In the genomic region with DNA sequence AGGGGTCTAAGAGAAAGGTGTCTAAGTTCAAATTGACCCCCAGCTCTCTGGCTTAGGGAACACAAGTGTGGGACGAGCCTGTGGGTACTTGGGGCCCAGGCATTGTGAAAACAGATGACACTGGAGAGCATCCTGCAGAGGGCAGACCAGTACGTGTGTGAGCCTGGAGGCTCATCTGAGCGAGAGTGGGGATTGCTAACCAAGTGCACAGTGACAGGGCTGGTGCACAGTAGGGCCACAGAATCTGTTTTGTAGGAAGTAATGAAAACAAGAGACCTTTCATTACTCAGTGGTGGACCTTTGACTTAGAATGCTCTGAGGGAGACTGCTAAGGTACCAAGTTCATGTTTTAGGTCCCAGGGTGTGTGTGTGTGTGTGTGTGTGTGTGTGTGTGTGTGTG, we compare ENCODE assay signal across 12 mouse cellular contexts. TPM values are rescaled to one million over a fixed set of nuclear protein-coding genes. Genes with fewer than 3 reads are reported as not detected.
DNase-seq lines count a peak whose midpoint lies in the region; ATAC-seq and TF ChIP-seq lines count a peak whose summit lies in the region.
"Had no signal": no experiment of that assay in that cellular context is flagged by ENCODE, and none has a peak within 500 bp of the region (broad histone marks: within the 10 kb centered on the region; RNA-seq: fewer than 3 reads in every experiment).

No protein-coding gene starts in this region.

- H3K27ac ChIP-seq in liver, embryonic 14.5 days, result no peak overlapping the region
- H3K27ac ChIP-seq in embryonic facial prominence, embryonic 11.5 days (replicated peaks; ENCODE audit: low read depth, low read length), result no peak overlapping the region
- peak overlapping the region; percentile 68; the same call in 1 of the 2 replicates for H3K27ac ChIP-seq in midbrain, embryonic 15.5 days
- H3K27ac ChIP-seq: left cerebral cortex, adult 2 months; limb, embryonic 15.5 days had no signal

- no peaks in the 10 kb centered on the region for H3K36me3 ChIP-seq in liver, embryonic 14.5 days (replicated peaks; ENCODE audit: control insufficient read depth, insufficient read depth, low read depth)
- H3K36me3 ChIP-seq in embryonic facial prominence, embryonic 11.5 days (replicated peaks; ENCODE audit: control insufficient read depth, insufficient read depth, low read depth, low read length), result no peaks in the 10 kb centered on the region
- H3K36me3 ChIP-seq in midbrain, embryonic 15.5 days (replicated peaks), result no peaks in the 10 kb centered on the region
- H3K36me3 ChIP-seq: limb, embryonic 15.5 days had no signal

- no peak for ATAC-seq in liver, embryonic 14.5 days (ENCODE audit: insufficient read depth)
- no peak for ATAC-seq in embryonic facial prominence, embryonic 11.5 days (replicated peaks; ENCODE audit: insufficient number of reproducible peaks, low FRiP score, low TSS enrichment, low read depth)
- no peak for ATAC-seq in midbrain, embryonic 15.5 days (replicated peaks)

- H3K4me1 ChIP-seq in liver, embryonic 14.5 days (replicated peaks; ENCODE audit: control insufficient read depth in 2 of 2, insufficient read depth in 2 of 2, low read length in 1 of 2), result no peaks in the 10 kb centered on the region
- H3K4me1 ChIP-seq in embryonic facial prominence, embryonic 11.5 days (ENCODE audit: control insufficient read depth, insufficient read depth, low read length), result peaks cover 14% of the 10 kb centered on the region
- peaks cover 19% of the 10 kb centered on the region for H3K4me1 ChIP-seq in midbrain, embryonic 15.5 days

- 44% methylated on average over 3 of the region's 3 CpGs for WGBS in liver, embryonic 14.5 days (ENCODE audit: insufficient replicate concordance)
- 53% methylated on average over 3 of the region's 3 CpGs for WGBS in embryonic facial prominence, embryonic 11.5 days
- WGBS in midbrain, embryonic 15.5 days, result 41% methylated on average over 3 of the region's 3 CpGs

- DNase-seq in cerebellum, adult 11-12 months, result peak; percentile 45
- DNase-seq in cerebellum, adult 9-11 months, result no peak
- no peak for DNase-seq in liver, embryonic 14.5 days (ENCODE audit: low read depth in 3 of 3, low spot score in 3 of 3)
- no peak for DNase-seq in liver
- no peak for DNase-seq in embryonic facial prominence, embryonic 11.5 days (ENCODE audit: low spot score)
- no peak for DNase-seq in embryo, embryonic 11 days
- DNase-seq in kidney, postnatal 36 days, result no peak

- peak; percentile 17; the same call in 1 of the 2 replicates for TF ChIP-seq CTCF in liver, embryonic 14.5 days (IDR thresholded peaks at IDR 0.05; ENCODE audit: low read depth)

- no peak overlapping the region for H3K4me2 ChIP-seq in liver, embryonic 14.5 days (ENCODE audit: low read depth)
- no peak overlapping the region for H3K4me2 ChIP-seq in embryonic facial prominence, embryonic 11.5 days (ENCODE audit: low read depth, low read length)
- H3K4me2 ChIP-seq in midbrain, embryonic 15.5 days, result no peak overlapping the region

- no peak for TF ChIP-seq EP300 in liver, embryonic 14.5 days (IDR thresholded peaks at IDR 0.05; ENCODE audit: low read depth)

- no peak overlapping the region for H3K9ac ChIP-seq in liver, embryonic 14.5 days (replicated peaks)
- peak overlapping the region; percentile 25 for H3K9ac ChIP-seq in embryonic facial prominence, embryonic 11.5 days (replicated peaks; ENCODE audit: low read length)
- no peak overlapping the region for H3K9ac ChIP-seq in midbrain, embryonic 15.5 days
- H3K9ac ChIP-seq: limb, embryonic 15.5 days had no signal

- H3K4me3 ChIP-seq in liver, embryonic 14.5 days (ENCODE audit: insufficient read depth in 1 of 2, low read depth in 2 of 2, low read length in 2 of 2), result no peak overlapping the region
- no peak overlapping the region for H3K4me3 ChIP-seq in embryonic facial prominence, embryonic 11.5 days (ENCODE audit: low read depth, low read length)
- no peak overlapping the region for H3K4me3 ChIP-seq in midbrain, embryonic 15.5 days

- no peaks in the 10 kb centered on the region for H3K9me3 ChIP-seq in liver, embryonic 14.5 days (ENCODE audit: control insufficient read depth, low read length)
- H3K9me3 ChIP-seq in embryonic facial prominence, embryonic 11.5 days (replicated peaks; ENCODE audit: control insufficient read depth, low read length), result no peaks in the 10 kb centered on the region
- no peaks in the 10 kb centered on the region for H3K9me3 ChIP-seq in midbrain, embryonic 15.5 days
- H3K9me3 ChIP-seq: limb, embryonic 15.5 days had no signal

- H3K27me3 ChIP-seq in liver, embryonic 14.5 days (ENCODE audit: control insufficient read depth, insufficient read depth, low read length), result peaks cover 20% of the 10 kb centered on the region
- H3K27me3 ChIP-seq in embryonic facial prominence, embryonic 11.5 days (ENCODE audit: control insufficient read depth, insufficient read depth, low read length), result no peaks in the 10 kb centered on the region
- H3K27me3 ChIP-seq in midbrain, embryonic 15.5 days (replicated peaks), result peaks cover 16% of the 10 kb centered on the region; the same call in 1 of the 2 replicates

RNA-seq across cellular contexts. Expression of gene Nxph3, which starts 5.6 kb away (rescaled TPM):
- 0.03 and 0.08 TPM in 2 replicates for polyA plus RNA-seq in liver, embryonic 14.5 days (2012; rRNA removed)
- not detected in 2 replicates for polyA plus RNA-seq in liver, embryonic 14.5 days (2014; fragmentation: Nextera tagmentation; extraction: Ambion mirVana)
- 0.61 and 0.98 TPM in 2 replicates for polyA plus RNA-seq in embryonic facial prominence, embryonic 11.5 days (2014; fragmentation: Nextera tagmentation; extraction: Ambion mirVana)
- polyA plus RNA-seq in midbrain, embryonic 15.5 days (2015; fragmentation: Nextera tagmentation; extraction: Ambion mirVana), result 3.2 and 4.4 TPM in 2 replicates
- polyA plus RNA-seq: inflammation-experienced regulatory T-cells, adult 6 months; thymus, postnatal 0 days had no signal
